Mouse (Mus musculus) MEL (cell line): ENCODE data around the gene Tet3.

ENCODE experiments used
- CTCF ChIP-seq, 3 experiments: IDR thresholded peaks in 2 of 3; conservative IDR thresholded peaks in 1 of 3; 2 replicates each; pipeline ENCODE4 v1.5.1; 2011 to 2012; ENCODE audit warnings: low read length in 3 of 3, low read depth in 2 of 3, mild to moderate bottlenecking in 2 of 3, improper control_type of control experiment in 1 of 3, inconsistent platforms in 1 of 3, mixed read lengths in 1 of 3, moderate library complexity in 1 of 3; ENCODE audit not compliant: control insufficient read depth in 1 of 3, insufficient read depth in 1 of 3, poor library complexity in 1 of 3, severe bottlenecking in 1 of 3
- GATA1 ChIP-seq: IDR thresholded peaks from 2 replicates; pipeline ENCODE4 v1.6.1; 2011; ENCODE audit warnings: low read depth, low read length, improper control_type of control experiment
- POLR2A ChIP-seq, 2 experiments: IDR thresholded peaks; 2 replicates each; pipeline ENCODE4 v1.6.1; 2011 to 2012; ENCODE audit warnings: low read length in 2 of 2, mild to moderate bottlenecking in 2 of 2, control low read depth in 1 of 2, improper control_type of control experiment in 1 of 2, low read depth in 1 of 2, moderate library complexity in 1 of 2; ENCODE audit not compliant: control insufficient read depth in 1 of 2, insufficient read depth in 1 of 2, poor library complexity in 1 of 2
- RCOR1 ChIP-seq: IDR thresholded peaks from 2 replicates; pipeline ENCODE4 v1.6.1; 2012; ENCODE audit warnings: low read depth, mild to moderate bottlenecking, inconsistent platforms, low read length, improper control_type of control experiment
- SMC3 ChIP-seq: IDR thresholded peaks from 2 replicates; pipeline ENCODE4 v1.6.1; 2011; ENCODE audit warnings: low read depth, low read length, improper control_type of control experiment
- ZC3H11A ChIP-seq: IDR thresholded peaks from 2 replicates; pipeline ENCODE4 v1.6.1; 2012; ENCODE audit warnings: low read depth, mild to moderate bottlenecking, inconsistent platforms, low read length, improper control_type of control experiment

GRCm38 (mm10) chr6:83448911-83449310 is 10.0 kb downstream of the Tet3 start:
- TF ChIP-seq CTCF (IDR thresholded peaks at IDR 0.05 in 2 of 3, conservative IDR thresholded peaks at IDR 0.05 in 1 of 3; ENCODE audit: control insufficient read depth in 1 of 3, insufficient read depth in 1 of 3, low read depth in 2 of 3, low read length in 3 of 3, poor library complexity in 1 of 3, severe bottlenecking in 1 of 3) (no peak), ZC3H11A (no peak), GATA1 (no peak), SMC3 (no peak), POLR2A (IDR thresholded peaks at IDR 0.05; ENCODE audit: control insufficient read depth in 1 of 2, insufficient read depth in 1 of 2, low read depth in 1 of 2, low read length in 2 of 2, poor library complexity in 1 of 2) (no peak), RCOR1 (no peak)
